In genomic region chr17:8856430-8857371, GRCm38 (mm10) we compare ENCODE assay signal across 8 mouse cellular contexts.
DNase-seq lines count a peak whose midpoint lies in the region; ATAC-seq and TF ChIP-seq lines count a peak whose summit lies in the region.

No protein-coding gene starts in this region.

- no peaks in the 10 kb centered on the region for H3K9me3 ChIP-seq in forebrain, embryonic 13.5 days (replicated peaks)
- H3K9me3 ChIP-seq in limb, embryonic 13.5 days: no peaks in the 10 kb centered on the region
- H3K9me3 ChIP-seq in midbrain, embryonic 14.5 days (ENCODE audit: control insufficient read depth, low read length): no peaks in the 10 kb centered on the region
- no peaks in the 10 kb centered on the region for H3K9me3 ChIP-seq in stomach, postnatal 0 days (ENCODE audit: control insufficient read depth, low read length)

- DNase-seq in urinary bladder, postnatal 14 days (ENCODE audit: low spot score): peak; percentile 70
- DNase-seq in urinary bladder, postnatal 10 days (ENCODE audit: low spot score): no peak
- peak; percentile 83 for DNase-seq in heart, postnatal 4 days
- peak; percentile 50 for DNase-seq in midbrain, embryonic 14.5 days
- peak; percentile 69 for DNase-seq in stomach, postnatal 0 days (ENCODE audit: low spot score)
- no peak for DNase-seq in left cerebral cortex, postnatal 36 days (ENCODE audit: low spot score in 2 of 2)

- no peak for TF ChIP-seq CTCF in stomach, postnatal 0 days (IDR thresholded peaks at IDR 0.05; ENCODE audit: low read depth)

- H3K36me3 ChIP-seq in forebrain, embryonic 13.5 days (ENCODE audit: poor library complexity, severe bottlenecking): no peaks in the 10 kb centered on the region
- H3K36me3 ChIP-seq in limb, embryonic 13.5 days: no peaks in the 10 kb centered on the region
- H3K36me3 ChIP-seq in midbrain, embryonic 14.5 days (ENCODE audit: control insufficient read depth, insufficient read depth, low read length): no peaks in the 10 kb centered on the region
- H3K36me3 ChIP-seq in stomach, postnatal 0 days (ENCODE audit: control insufficient read depth, insufficient read depth, low read length): no peaks in the 10 kb centered on the region

- H3K9ac ChIP-seq in forebrain, embryonic 13.5 days: no peak overlapping the region
- H3K9ac ChIP-seq in limb, embryonic 13.5 days: no peak overlapping the region
- H3K9ac ChIP-seq in midbrain, embryonic 14.5 days (replicated peaks; ENCODE audit: low read length): no peak overlapping the region
- H3K9ac ChIP-seq in stomach, postnatal 0 days (ENCODE audit: low read length): no peak overlapping the region

- H3K4me3 ChIP-seq in forebrain, embryonic 13.5 days: peak overlapping the region; percentile 9; the same call in 1 of the 2 replicates
- peak overlapping the region; percentile 23 for H3K4me3 ChIP-seq in limb, embryonic 13.5 days
- H3K4me3 ChIP-seq in midbrain, embryonic 14.5 days (replicated peaks; ENCODE audit: low read depth, low read length): no peak overlapping the region
- H3K4me3 ChIP-seq in stomach, postnatal 0 days (ENCODE audit: low read depth, low read length): no peak overlapping the region

- H3K4me2 ChIP-seq in forebrain, embryonic 13.5 days: peak overlapping the region; percentile 42
- H3K4me2 ChIP-seq in limb, embryonic 13.5 days (replicated peaks): peak overlapping the region; percentile 49
- peak overlapping the region; percentile 43 for H3K4me2 ChIP-seq in midbrain, embryonic 14.5 days (ENCODE audit: low read length)
- peak overlapping the region; percentile 27; the same call in 1 of the 2 replicates for H3K4me2 ChIP-seq in stomach, postnatal 0 days (replicated peaks; ENCODE audit: low read depth)

- TF ChIP-seq EP300 in stomach, postnatal 0 days (optimal IDR thresholded peaks at IDR 0.05): no peak

- no peak overlapping the region for H3K27ac ChIP-seq in forebrain, embryonic 13.5 days
- no peak overlapping the region for H3K27ac ChIP-seq in limb, embryonic 13.5 days
- no peak overlapping the region for H3K27ac ChIP-seq in midbrain, embryonic 14.5 days (replicated peaks; ENCODE audit: low read depth, low read length)
- no peak overlapping the region for H3K27ac ChIP-seq in stomach, postnatal 0 days (replicated peaks)

- peaks cover 18% of the 10 kb centered on the region for H3K4me1 ChIP-seq in forebrain, embryonic 13.5 days
- H3K4me1 ChIP-seq in limb, embryonic 13.5 days: peaks cover 29% of the 10 kb centered on the region
- peaks cover 9% of the 10 kb centered on the region; the same call in 1 of the 2 replicates for H3K4me1 ChIP-seq in midbrain, embryonic 14.5 days (ENCODE audit: control insufficient read depth, insufficient read depth, low read length)
- H3K4me1 ChIP-seq in stomach, postnatal 0 days (replicated peaks; ENCODE audit: control insufficient read depth, insufficient read depth): no peaks in the 10 kb centered on the region

- 0 out of 2 replicates have a peak, but pooled peaks have one; percentile 38 for ATAC-seq in forebrain, embryonic 13.5 days
- peak; percentile 83 for ATAC-seq in limb, embryonic 13.5 days (ENCODE audit: low FRiP score, low read depth)
- ATAC-seq in midbrain, embryonic 14.5 days (ENCODE audit: low FRiP score, low TSS enrichment): no peak
- ATAC-seq in stomach, postnatal 0 days (ENCODE audit: low FRiP score, low TSS enrichment): peak; percentile 89; the same call in 1 of the 2 replicates

- 41% methylated on average over 22 of the region's 22 CpGs for whole genome bisulfite sequencing in forebrain, embryonic 13.5 days
- WGBS in limb, embryonic 13.5 days: 34% methylated on average over 22 of the region's 22 CpGs
- WGBS in midbrain, embryonic 14.5 days: 30% methylated on average over 22 of the region's 22 CpGs
- WGBS in stomach, postnatal 0 days: 31% methylated on average over 22 of the region's 22 CpGs

- H3K27me3 ChIP-seq in forebrain, embryonic 13.5 days: no peaks in the 10 kb centered on the region
- H3K27me3 ChIP-seq in limb, embryonic 13.5 days: no peaks in the 10 kb centered on the region; the same call in 1 of the 2 replicates
- no peaks in the 10 kb centered on the region for H3K27me3 ChIP-seq in midbrain, embryonic 14.5 days (ENCODE audit: control insufficient read depth, insufficient read depth, low read length)
- H3K27me3 ChIP-seq in stomach, postnatal 0 days (ENCODE audit: control insufficient read depth, insufficient read depth, low read length): no peaks in the 10 kb centered on the region

- intact Hi-C loops in left cerebral cortex, postnatal 36 days (cut with DNase I): no loop called here

Comparison
In these comparisons a context has a peak if more than half of its experiments do, and no peak if none do; other contexts are left out.
1. DNase-seq: peak in urinary bladder, postnatal 14 days (single experiment), heart, postnatal 4 days (single experiment), midbrain, embryonic 14.5 days (single experiment) and stomach, postnatal 0 days (single experiment); none in urinary bladder, postnatal 10 days (single experiment) and left cerebral cortex, postnatal 36 days (0 of 2).
2. H3K4me3 ChIP-seq: peak in forebrain, embryonic 13.5 days (single experiment) and limb, embryonic 13.5 days (single experiment); none in midbrain, embryonic 14.5 days (single experiment) and stomach, postnatal 0 days (single experiment).
3. Peak in every context shown above with its lines, with median percentiles within 50 percentile points of each other: H3K4me2 ChIP-seq.